Mouse (Mus musculus): ENCODE data around the gene Ncor2. TPM values are rescaled to one million over a fixed set of nuclear protein-coding genes. Genes with fewer than 3 reads are reported as not detected.

Ncor2 gene
- polyA plus RNA-seq, 1 experiment from 2014 or later = 78.3 TPM

GRCm38 (mm10) chr5:125167524-125167923, 11.5 kb downstream of the Ncor2 start:
- no peak overlapping the region for H3K4me3 ChIP-seq (ENCODE audit: inconsistent target)

GRCm38 (mm10) chr5:125165993-125166392, 13.0 kb downstream of the Ncor2 start:
- WGBS (ENCODE audit: missing documents) = no CpG with 5 or more reads among the region's 14 CpGs
- H3K27ac ChIP-seq = no peak overlapping the region

More at GRCm38 (mm10) chr5:125167524-125167923, 11.5 kb downstream of the Ncor2 start:
- Histone ChIP-seq H3K27ac (no peak overlapping the region), H3K79me2 (ENCODE audit: inconsistent target) (peaks cover 97% of the 10 kb centered on the region), H3K36me3 (ENCODE audit: inconsistent target) (no peaks in the 10 kb centered on the region)
- WGBS (ENCODE audit: missing documents) = 91% methylated on average over 5 of the region's 5 CpGs

GRCm38 (mm10) chr5:125164465-125165167, 14.4 kb downstream of the Ncor2 start:
- peaks cover 97% of the 10 kb centered on the region for H3K79me2 ChIP-seq (ENCODE audit: inconsistent target)
- no peak overlapping the region for H3K27ac ChIP-seq
- no peaks in the 10 kb centered on the region for H3K36me3 ChIP-seq (ENCODE audit: inconsistent target)
- H3K4me3 ChIP-seq (ENCODE audit: inconsistent target) = no peak overlapping the region
- 68% methylated on average over 12 of the region's 12 CpGs for WGBS (ENCODE audit: missing documents)

More at GRCm38 (mm10) chr5:125165993-125166392, 13.0 kb downstream of the Ncor2 start:
- H3K79me2 ChIP-seq (ENCODE audit: inconsistent target) = peaks cover 97% of the 10 kb centered on the region
- no peaks in the 10 kb centered on the region for H3K36me3 ChIP-seq (ENCODE audit: inconsistent target)
- no peak overlapping the region for H3K4me3 ChIP-seq (ENCODE audit: inconsistent target)

- Histone ChIP-seq H3K36me3 (ENCODE audit: inconsistent target) (no peaks in the 10 kb centered on the region), H3K27ac (no peak overlapping the region), H3K79me2 (ENCODE audit: inconsistent target) (peaks cover 97% of the 10 kb centered on the region), H3K4me3 (ENCODE audit: inconsistent target) (no peak overlapping the region)
- WGBS (ENCODE audit: missing documents) = 89% methylated on average over 8 of the region's 8 CpGs
Observed at GRCm38 (mm10) chr5:125163441-125164050, 15.5 kb downstream of the Ncor2 start.

- WGBS (ENCODE audit: missing documents) = 100% methylated on average over 1 of the region's 3 CpGs
- Histone ChIP-seq H3K27ac (no peak overlapping the region), H3K79me2 (ENCODE audit: inconsistent target) (peaks cover 97% of the 10 kb centered on the region), H3K36me3 (ENCODE audit: inconsistent target) (no peaks in the 10 kb centered on the region), H3K4me3 (ENCODE audit: inconsistent target) (no peak overlapping the region)
Observed at GRCm38 (mm10) chr5:125162461-125162860, 16.6 kb downstream of the Ncor2 start.

- no peak overlapping the region for H3K27ac ChIP-seq
- peaks cover 100% of the 10 kb centered on the region for H3K79me2 ChIP-seq (ENCODE audit: inconsistent target)
- no peaks in the 10 kb centered on the region for H3K36me3 ChIP-seq (ENCODE audit: inconsistent target)
- H3K4me3 ChIP-seq (ENCODE audit: inconsistent target) = no peak overlapping the region
- 85% methylated on average over 14 of the region's 14 CpGs for WGBS (ENCODE audit: missing documents)
Observed at GRCm38 (mm10) chr5:125159804-125160405, 19.1 kb downstream of the Ncor2 start.

GRCm38 (mm10) chr5:125159293-125159692, 19.7 kb downstream of the Ncor2 start:
- WGBS (ENCODE audit: missing documents) = 45% methylated on average over 12 of the region's 12 CpGs
- H3K27ac ChIP-seq = no peak overlapping the region

GRCm38 (mm10) chr5:125158232-125158961, 20.6 kb downstream of the Ncor2 start:
- peaks cover 100% of the 10 kb centered on the region for H3K79me2 ChIP-seq (ENCODE audit: inconsistent target)
- 49% methylated on average over 21 of the region's 21 CpGs for WGBS (ENCODE audit: missing documents)
- H3K27ac ChIP-seq = no peak overlapping the region
- H3K36me3 ChIP-seq (ENCODE audit: inconsistent target) = no peaks in the 10 kb centered on the region
- no peak overlapping the region for H3K4me3 ChIP-seq (ENCODE audit: inconsistent target)

More at GRCm38 (mm10) chr5:125159293-125159692, 19.7 kb downstream of the Ncor2 start:
- Histone ChIP-seq H3K36me3 (ENCODE audit: inconsistent target) (no peaks in the 10 kb centered on the region), H3K79me2 (ENCODE audit: inconsistent target) (peaks cover 100% of the 10 kb centered on the region), H3K4me3 (ENCODE audit: inconsistent target) (no peak overlapping the region)

- WGBS (ENCODE audit: missing documents) = 87% methylated on average over 8 of the region's 8 CpGs
Observed at GRCm38 (mm10) chr5:125157375-125158033, 21.5 kb downstream of the Ncor2 start.

GRCm38 (mm10) chr5:125156418-125157205, 22.4 kb downstream of the Ncor2 start:
- WGBS (ENCODE audit: missing documents) = 91% methylated on average over 22 of the region's 22 CpGs
- Histone ChIP-seq H3K4me3 (ENCODE audit: inconsistent target) (no peak overlapping the region), H3K36me3 (ENCODE audit: inconsistent target) (no peaks in the 10 kb centered on the region), H3K27ac (no peak overlapping the region), H3K79me2 (ENCODE audit: inconsistent target) (peaks cover 100% of the 10 kb centered on the region)

More at GRCm38 (mm10) chr5:125157375-125158033, 21.5 kb downstream of the Ncor2 start:
- Histone ChIP-seq H3K4me3 (ENCODE audit: inconsistent target) (no peak overlapping the region), H3K79me2 (ENCODE audit: inconsistent target) (peaks cover 100% of the 10 kb centered on the region), H3K36me3 (ENCODE audit: inconsistent target) (no peaks in the 10 kb centered on the region), H3K27ac (no peak overlapping the region)

- Histone ChIP-seq H3K27ac (no peak overlapping the region), H3K36me3 (ENCODE audit: inconsistent target) (no peaks in the 10 kb centered on the region), H3K79me2 (ENCODE audit: inconsistent target) (peaks cover 100% of the 10 kb centered on the region), H3K4me3 (ENCODE audit: inconsistent target) (no peak overlapping the region)
- WGBS (ENCODE audit: missing documents) = 97% methylated on average over 4 of the region's 4 CpGs
Observed at GRCm38 (mm10) chr5:125155451-125155850, 23.6 kb downstream of the Ncor2 start.

- H3K36me3 ChIP-seq (ENCODE audit: inconsistent target) = no peaks in the 10 kb centered on the region
- WGBS (ENCODE audit: missing documents) = 100% methylated on average over 5 of the region's 5 CpGs
- H3K27ac ChIP-seq = no peak overlapping the region
- peaks cover 100% of the 10 kb centered on the region for H3K79me2 ChIP-seq (ENCODE audit: inconsistent target)
- no peak overlapping the region for H3K4me3 ChIP-seq (ENCODE audit: inconsistent target)
Observed at GRCm38 (mm10) chr5:125154989-125155388, 24.0 kb downstream of the Ncor2 start.

- Histone ChIP-seq H3K36me3 (ENCODE audit: inconsistent target) (no peaks in the 10 kb centered on the region), H3K4me3 (ENCODE audit: inconsistent target) (no peak overlapping the region), H3K27ac (no peak overlapping the region), H3K79me2 (ENCODE audit: inconsistent target) (peaks cover 100% of the 10 kb centered on the region)
- 91% methylated on average over 5 of the region's 5 CpGs for WGBS (ENCODE audit: missing documents)
Observed at GRCm38 (mm10) chr5:125154178-125154577, 24.8 kb downstream of the Ncor2 start.
